Mouse (Mus musculus): Measurements from ENCODE around the gene Nrxn2.

GRCm38 (mm10) chr19:6401951-6402350 lies 16.6 kb upstream of the Nrxn2 start:
- TF ChIP-seq CTCF (IDR thresholded peaks at IDR 0.05; ENCODE audit: borderline replicate concordance, insufficient read depth, low read length) (no peak), POLR2A (IDR thresholded peaks at IDR 0.05; ENCODE audit: low read depth, low read length) (no peak)

All from embryonic fibroblast, embryonic 13.5 days (primary cell).